Mouse (Mus musculus): Measurements from ENCODE around the gene Aipl1.

The Aipl1 gene

DNA sequence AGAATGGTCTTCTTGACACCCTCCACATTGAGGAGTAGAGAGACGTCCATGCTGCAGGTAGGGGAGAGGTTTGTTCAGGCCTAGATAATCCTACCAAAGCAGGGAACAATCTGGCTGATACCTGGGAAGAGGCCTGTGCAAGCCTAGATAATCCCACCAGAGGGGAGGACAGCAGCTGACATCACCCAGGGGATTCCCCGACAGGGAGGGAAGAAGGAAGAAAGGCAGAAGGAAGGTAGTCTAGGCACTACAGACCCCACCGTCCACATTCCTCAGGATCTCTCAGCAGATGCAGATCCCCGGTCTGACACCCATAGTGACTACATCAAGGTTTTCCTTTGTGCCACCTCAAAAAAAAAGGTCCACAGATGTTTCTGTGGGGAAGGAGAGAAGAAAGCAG is at the start of gene Aipl1:
TSS of gene Aipl1 (minus strand) at position 101 of the 400 bp plus-strand sequence.
- no peak for DNase-seq (ENCODE audit: low spot score)

- no peak for DNase-seq (ENCODE audit: low spot score)
These were observed 49.1 kb upstream of the Aipl1 start for GRCm38 (mm10) chr11:72086251-72087046.

DNA sequence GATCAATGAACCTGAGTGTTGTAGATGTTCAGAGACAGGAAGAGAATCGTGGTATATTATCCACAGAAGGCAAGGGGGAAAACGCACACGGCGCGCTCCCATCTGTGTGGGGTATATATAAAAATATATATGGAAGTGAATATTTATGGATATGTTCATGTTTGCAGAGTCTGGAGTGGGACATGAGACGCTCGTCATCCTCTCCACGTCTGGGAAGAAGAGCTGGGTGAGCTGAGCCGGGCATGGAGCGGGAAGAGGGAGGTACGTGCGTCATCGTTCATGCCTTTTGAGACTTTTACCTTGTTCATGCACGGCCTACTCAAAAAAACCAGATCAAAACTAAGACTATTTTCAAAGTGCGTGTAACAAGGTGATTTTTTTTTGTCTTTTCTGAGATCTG is 47.0 kb upstream of the Aipl1 start:
- no peak for DNase-seq (ENCODE audit: low spot score)

DNA sequence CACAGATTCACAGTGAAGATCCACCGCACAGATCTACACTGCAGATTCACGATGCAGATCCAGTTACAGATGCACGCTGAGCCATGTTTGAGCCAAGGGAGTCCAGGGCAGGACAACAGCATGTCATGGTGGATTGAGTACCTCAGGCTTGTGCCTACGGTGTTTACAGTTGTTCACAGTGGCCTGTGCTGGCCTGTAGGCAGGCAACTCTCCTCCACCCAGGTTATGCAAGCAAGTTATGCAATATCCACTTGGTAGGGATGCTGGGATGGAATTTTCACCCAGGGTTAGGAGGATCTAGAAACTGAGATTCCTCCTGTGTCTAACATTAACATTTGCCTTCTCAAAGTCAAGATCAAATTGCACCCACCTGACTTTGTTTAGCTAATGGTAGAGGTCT is 45.3 kb upstream of the Aipl1 start:
- DNase-seq (ENCODE audit: low spot score), result no peak

DNA sequence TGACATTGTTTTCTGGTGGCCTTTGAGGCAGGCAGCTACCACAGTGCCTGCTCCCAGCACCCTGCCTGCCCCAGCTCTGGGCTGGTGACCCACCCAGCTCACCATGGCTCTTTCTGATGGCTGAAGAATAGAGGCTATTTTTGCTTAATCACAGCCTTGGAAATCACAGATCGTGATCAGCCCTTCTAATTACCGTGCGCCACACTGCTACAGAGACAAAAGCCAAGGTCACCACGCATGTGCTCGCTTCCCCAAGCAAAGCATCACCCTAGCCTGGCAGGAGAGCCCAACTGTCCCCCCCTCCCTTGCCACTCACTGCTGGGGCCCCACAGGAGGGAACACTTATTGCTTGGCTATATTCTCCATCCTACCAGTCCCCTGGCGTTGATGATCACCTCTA is 43.2 kb upstream of the Aipl1 start:
- no peak for DNase-seq (ENCODE audit: low spot score)

DNA sequence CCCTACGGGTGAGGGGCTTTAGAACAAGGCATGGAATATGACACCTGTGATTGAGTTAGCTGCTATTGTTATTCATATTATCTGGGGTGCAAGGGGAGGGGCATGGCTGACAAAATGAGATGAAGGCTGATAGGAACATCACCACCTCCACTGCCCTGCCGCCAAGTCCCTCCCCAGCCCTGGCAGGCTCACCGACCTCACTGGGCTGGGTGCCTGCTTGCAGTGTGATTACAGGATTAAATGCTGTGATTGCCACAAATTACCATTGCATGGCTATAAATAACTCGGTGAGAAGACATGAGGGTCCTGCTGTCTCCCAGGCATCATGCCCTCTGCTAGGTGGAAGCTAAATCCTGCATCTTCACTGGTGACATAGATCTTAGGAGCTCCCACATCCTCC is 41.3 kb upstream of the Aipl1 start:
- no peak for DNase-seq (ENCODE audit: low spot score)

GRCm38 (mm10) chr11:72078056-72078455 is 40.7 kb upstream of the Aipl1 start:
- DNase-seq (ENCODE audit: low spot score), result no peak

- no peak for DNase-seq (ENCODE audit: low spot score)
These were observed 36.9 kb upstream of the Aipl1 start for GRCm38 (mm10) chr11:72074230-72074629.

DNA sequence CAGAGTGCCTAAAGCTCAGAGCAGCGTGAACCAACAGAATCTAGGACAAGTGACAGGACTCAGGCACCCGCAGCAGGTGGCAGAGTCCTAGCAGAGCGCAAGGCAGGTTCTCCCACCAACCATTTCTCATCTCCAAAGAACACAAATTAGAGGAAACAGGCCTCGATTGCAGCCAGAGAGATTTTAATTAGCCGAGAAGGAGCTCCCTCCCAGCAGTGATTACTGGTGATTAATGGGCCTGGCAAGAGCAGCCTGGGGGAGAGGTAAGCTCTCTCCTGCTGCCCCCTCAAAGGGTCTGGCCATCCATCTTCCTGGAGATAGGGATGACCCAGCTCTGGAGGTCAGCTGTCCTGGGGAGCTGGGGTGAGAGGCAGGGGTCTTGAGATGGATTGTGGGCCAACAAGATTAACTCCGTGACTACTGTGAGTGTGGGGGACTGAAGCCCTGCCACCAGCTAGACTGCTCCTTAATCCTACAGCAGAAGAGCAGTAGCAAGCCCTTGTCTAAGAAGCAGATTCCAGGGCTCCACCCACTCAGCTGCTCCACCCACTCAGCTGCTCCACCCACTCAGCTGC is 35.1 kb upstream of the Aipl1 start:
- DNase-seq (ENCODE audit: low spot score), result no peak

- DNase-seq (ENCODE audit: low spot score), result no peak
These were observed 33.4 kb upstream of the Aipl1 start for GRCm38 (mm10) chr11:72070733-72071132.

- DNase-seq (ENCODE audit: low spot score), result no peak
These were observed 30.7 kb upstream of the Aipl1 start for GRCm38 (mm10) chr11:72068026-72068425.

GRCm38 (mm10) chr11:72067326-72067725 is 30.0 kb upstream of the Aipl1 start:
- DNase-seq (ENCODE audit: low spot score), result no peak

- DNase-seq (ENCODE audit: low spot score), result peak; percentile 46
These were observed 29.0 kb upstream of the Aipl1 start for GRCm38 (mm10) chr11:72066330-72066729.

DNA sequence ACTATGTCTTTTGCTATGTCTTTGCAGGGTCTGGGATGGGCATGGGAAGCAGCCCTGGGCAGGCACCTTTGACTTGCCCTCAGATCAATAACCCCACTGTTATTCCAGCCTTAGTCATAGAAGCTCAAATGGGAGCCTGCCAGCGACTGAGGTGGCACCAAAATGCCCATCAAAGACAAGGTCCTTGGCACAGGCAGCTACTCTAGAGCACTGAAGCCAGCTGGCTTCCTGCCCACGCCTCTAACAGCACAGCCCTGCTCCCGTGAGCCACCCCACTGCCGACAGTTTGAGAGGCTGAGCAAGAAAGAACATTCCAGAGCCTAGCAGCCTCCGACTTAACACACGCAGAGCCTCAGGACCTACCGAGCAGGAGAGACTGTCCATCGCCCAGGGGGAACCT is 27.8 kb upstream of the Aipl1 start:
- DNase-seq (ENCODE audit: low spot score), result peak; percentile 16

- DNase-seq (ENCODE audit: low spot score), result no peak
These were observed 27.1 kb upstream of the Aipl1 start for GRCm38 (mm10) chr11:72064414-72064813.

DNA sequence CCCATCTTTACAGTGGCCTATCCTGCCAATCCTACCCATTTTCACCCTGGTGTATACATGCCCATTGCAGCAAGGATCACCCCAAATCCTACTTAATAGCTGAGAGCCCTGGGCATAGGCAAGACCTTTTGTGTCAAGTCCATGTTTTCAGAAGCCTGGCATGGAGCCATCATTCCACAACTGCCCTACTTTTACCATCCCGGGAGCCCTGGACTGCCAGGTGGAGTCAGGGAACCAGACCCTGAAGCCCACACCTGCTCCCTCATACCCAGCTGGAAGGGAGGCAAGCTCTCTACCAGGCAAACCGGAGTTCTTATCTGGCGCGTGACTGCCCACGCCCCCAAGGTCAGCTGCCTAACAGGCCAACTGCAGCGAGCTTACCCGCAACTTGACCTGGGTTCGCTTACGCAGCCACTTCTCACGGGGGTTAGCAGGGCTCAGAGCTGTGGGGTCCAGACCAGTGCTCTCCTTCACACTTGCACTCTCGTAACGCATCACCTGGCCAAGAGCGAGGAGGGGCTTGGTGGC is 23.8 kb upstream of the Aipl1 start:
- no peak for DNase-seq (ENCODE audit: low spot score)

DNA sequence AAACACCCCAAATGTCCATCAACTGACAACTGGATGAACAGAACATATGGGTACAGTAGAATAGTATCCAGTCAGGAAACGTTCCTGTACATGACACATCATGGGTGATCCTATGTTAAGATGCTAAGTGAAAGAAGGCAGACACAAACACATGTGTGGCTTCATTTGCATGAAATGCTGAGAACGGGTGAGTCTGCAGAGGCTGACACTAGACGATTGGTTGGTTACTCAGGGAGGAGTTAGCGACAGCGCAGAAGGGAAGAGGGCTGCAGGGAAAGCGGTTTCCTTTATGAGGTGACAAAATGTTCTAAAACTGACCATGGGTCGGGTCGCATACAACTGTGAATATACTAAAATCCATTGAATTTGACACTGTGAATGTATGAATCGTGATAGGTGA is 23.1 kb upstream of the Aipl1 start:
- DNase-seq (ENCODE audit: low spot score), result no peak

GRCm38 (mm10) chr11:72057166-72057565 is 19.9 kb upstream of the Aipl1 start:
- DNase-seq (ENCODE audit: low spot score), result no peak

DNA sequence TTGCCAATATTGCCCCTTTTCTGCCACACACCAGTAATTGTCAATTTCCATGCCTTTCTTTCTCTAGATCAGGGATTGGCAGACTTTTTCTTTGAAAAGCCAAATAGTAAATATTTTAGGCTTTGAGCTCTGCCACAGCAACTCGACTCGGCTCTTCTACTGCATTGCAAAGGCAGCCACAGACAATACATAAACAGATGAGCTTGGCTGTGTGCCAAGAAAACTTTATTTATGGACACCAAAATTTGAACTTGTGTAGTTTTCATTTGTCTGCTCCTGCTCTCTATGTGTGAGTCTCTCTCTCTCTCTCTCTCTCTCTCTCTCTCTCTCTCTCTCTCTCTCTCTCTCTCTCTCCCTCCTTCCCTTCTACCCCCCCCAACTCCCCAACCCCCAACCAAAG is 17.9 kb upstream of the Aipl1 start:
- DNase-seq (ENCODE audit: low spot score), result no peak

DNA sequence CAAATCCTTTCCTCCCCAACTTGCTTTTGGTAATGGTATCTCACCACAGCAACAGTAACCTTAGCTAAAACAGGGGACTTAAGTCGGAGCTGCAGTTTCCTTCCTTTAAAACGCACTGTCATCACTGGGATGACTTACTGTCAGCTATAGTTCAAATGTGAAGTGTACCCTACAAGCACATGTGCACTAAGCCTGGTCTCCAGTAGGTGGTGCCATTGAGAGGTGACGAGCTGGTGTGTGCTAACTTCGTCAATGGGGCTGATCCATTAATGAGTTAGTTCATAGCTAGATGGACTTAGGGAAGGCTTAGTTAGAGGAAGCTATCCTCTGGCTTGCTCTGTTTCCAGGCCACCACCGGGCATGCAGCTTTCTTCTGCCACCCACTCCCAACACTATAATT is 15.3 kb upstream of the Aipl1 start:
- peak; percentile 67 for DNase-seq (ENCODE audit: low spot score)

GRCm38 (mm10) chr11:72052221-72052620 is 14.9 kb upstream of the Aipl1 start:
- no peak for DNase-seq (ENCODE audit: low spot score)

- peak; percentile 34 for DNase-seq (ENCODE audit: low spot score)
These were observed 13.9 kb upstream of the Aipl1 start for GRCm38 (mm10) chr11:72050895-72051858.
